Mouse (Mus musculus) midbrain, embryonic 12.5 days (tissue): ENCODE results near the gene Rhobtb1. TPM values are rescaled to one million over a fixed set of nuclear protein-coding genes. Genes with fewer than 3 reads are reported as not detected.
A peak's percentile ranks its signal among the peaks of the same experiment; 100 is the strongest.

ENCODE experiments used
- ATAC-seq: fragments of 200-750 bp; cut with Nextera tagmentation; 2 replicates; pipeline ENCODE4 v1.8.0; 2017; ENCODE audit warnings: low read depth, moderate TSS enrichment, moderate library complexity; ENCODE audit not compliant: low FRiP score
- H3K27ac ChIP-seq: fragments of 300-500 bp; sonication (generic); replicated peaks from 2 replicates; pipeline ENCODE4 v1.5.1; 2016; ENCODE audit warnings: mild to moderate bottlenecking
- H3K27me3 ChIP-seq: fragments of 300-500 bp; sonication (generic); 2 replicates; pipeline ENCODE4 v1.6.1; 2016; ENCODE audit warnings: mild to moderate bottlenecking
- H3K36me3 ChIP-seq: fragments of 300-500 bp; sonication (generic); 2 replicates; pipeline ENCODE4 v1.6.1; 2016
- H3K4me1 ChIP-seq: fragments of 300-500 bp; sonication (generic); 2 replicates; pipeline ENCODE4 v1.6.1; 2016
- H3K4me2 ChIP-seq: fragments of 300-500 bp; sonication (generic); replicated peaks from 2 replicates; pipeline ENCODE4 v1.6.1; 2016; ENCODE audit warnings: mild to moderate bottlenecking, moderate library complexity
- H3K4me3 ChIP-seq: fragments of 300-500 bp; sonication (generic); 2 replicates; pipeline ENCODE4 v1.5.1; 2016; ENCODE audit warnings: mild to moderate bottlenecking
- H3K9ac ChIP-seq: fragments of 300-500 bp; sonication (generic); replicated peaks from 2 replicates; pipeline ENCODE4 v1.6.1; 2016; ENCODE audit warnings: mild to moderate bottlenecking, moderate library complexity
- H3K9me3 ChIP-seq: fragments of 300-500 bp; sonication (generic); 2 replicates; pipeline ENCODE4 v1.6.1; 2016; ENCODE audit warnings: mild to moderate bottlenecking
- WGBS: fragments of 180-500 bp; shearing (Covaris S2); methylation state at CpG from one replicate; pipeline ENCODE4 v1.1.7; 2016; 5-methylcytosine and 5-hydroxymethylcytosine counted together
- polyA plus RNA-seq: library from polyadenylated mRNA; unstranded; fragments of >200 nt; fragmentation: Nextera tagmentation; extraction: Ambion mirVana; gene quantifications from 2 replicates; pipeline ENCODE4 v1.2.1, GENCODE M21; 2016

Gene Rhobtb1
- polyA plus RNA-seq, 1 experiment from 2014 or later, result 21.3 TPM

DNA sequence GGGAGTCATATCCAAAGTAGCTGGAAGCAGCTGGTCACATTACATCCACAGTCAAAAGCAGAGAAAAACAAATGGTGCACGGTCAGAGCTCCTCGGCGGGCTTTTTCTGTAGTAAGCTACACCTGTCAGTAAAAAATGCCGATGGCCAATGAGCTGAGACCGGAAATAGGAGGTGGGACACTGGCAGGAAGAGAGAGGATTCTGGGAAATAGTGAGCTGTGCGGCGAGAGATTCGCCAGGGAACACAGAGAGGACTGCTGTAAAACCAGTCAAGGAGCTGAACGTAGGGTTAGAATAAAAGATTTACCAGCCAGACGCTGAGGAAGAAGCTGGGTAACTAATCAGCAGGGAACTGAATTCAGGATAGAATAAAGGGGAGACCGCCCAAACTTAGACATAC lies 167.3 kb downstream of the Rhobtb1 start:
- Histone ChIP-seq H3K4me3 (no peak overlapping the region), H3K4me1 (no peaks in the 10 kb centered on the region), H3K9me3 (no peaks in the 10 kb centered on the region), H3K4me2 (no peak overlapping the region), H3K27ac (no peak overlapping the region), H3K9ac (no peak overlapping the region), H3K27me3 (no peaks in the 10 kb centered on the region), H3K36me3 (no peaks in the 10 kb centered on the region)
- ATAC-seq, result no peak
- 86% methylated on average over 11 of the region's 11 CpGs for WGBS

DNA sequence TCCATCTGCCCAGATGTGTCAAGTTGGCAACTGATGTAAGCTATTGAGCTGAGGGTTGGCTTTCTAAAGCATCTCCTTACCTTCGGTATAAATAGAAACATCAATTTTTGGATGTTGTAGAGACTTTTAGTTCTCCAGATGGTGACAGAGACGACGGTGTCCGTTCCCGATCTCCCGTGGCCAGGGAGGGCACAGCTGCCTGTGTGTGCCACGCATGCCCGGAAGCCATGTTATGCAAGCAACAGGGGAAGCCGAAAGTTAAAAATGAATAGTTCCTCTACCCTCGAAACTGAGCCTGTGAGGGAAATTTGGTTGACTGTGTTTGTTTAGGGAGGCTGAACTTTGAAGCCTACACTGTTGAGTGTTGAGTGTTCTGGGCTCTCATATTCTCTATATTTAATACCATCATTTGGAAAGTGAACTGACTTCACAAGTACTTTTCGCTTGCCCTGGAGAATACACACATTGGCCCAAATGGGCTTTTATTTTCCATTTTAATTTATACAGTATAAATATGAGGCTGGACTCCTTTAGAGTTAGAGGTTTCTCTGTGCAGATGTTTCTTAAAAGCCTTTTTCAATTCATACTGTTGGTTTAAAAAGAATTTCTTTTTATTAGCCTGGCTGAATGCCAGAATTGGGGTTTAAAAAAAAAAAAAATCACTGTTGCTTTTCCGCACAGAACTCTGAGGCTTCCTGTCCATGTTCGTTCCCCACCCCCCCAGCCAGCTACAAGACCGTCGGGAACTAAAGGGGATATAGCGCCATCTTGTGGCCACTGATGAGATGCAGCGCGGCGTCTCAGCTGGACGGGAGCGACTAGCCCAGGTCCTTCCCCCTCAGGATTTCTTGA lies 169.7 kb downstream of the Rhobtb1 start:
- Histone ChIP-seq H3K4me1 (no peaks in the 10 kb centered on the region), H3K27me3 (no peaks in the 10 kb centered on the region), H3K9me3 (no peaks in the 10 kb centered on the region), H3K9ac (no peak overlapping the region), H3K4me3 (no peak overlapping the region), H3K4me2 (no peak overlapping the region), H3K36me3 (no peaks in the 10 kb centered on the region), H3K27ac (no peak overlapping the region)
- 48% methylated on average over 21 of the region's 21 CpGs for WGBS
- ATAC-seq, result 0 out of 2 replicates have a peak, but pooled peaks have one; percentile 60

DNA sequence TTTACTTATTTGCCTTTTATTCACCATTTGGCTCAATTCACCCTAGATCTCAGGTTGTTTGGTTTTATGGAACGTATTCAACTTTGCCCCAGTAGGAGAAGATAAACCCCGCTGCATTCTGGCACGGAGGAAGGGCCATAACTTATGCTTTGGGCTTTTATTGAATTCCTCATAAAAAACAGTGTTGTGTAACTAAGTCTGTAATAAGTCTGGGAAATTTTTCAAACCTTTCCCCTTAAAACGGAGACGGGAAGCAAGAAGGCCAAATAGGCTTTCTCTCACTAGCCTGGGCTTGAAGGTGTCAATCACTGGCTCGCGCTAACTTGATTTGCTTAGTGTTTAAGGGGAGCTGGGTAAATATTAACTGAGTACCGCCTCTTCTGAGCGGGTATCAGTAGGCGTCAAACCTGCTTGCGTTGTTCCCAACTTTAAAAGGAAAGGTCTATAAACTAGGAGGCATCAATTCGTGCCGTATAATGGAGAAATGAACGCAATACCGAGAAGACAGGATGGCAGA lies 170.3 kb downstream of the Rhobtb1 start:
- WGBS, result 56% methylated on average over 15 of the region's 15 CpGs
- ATAC-seq, result no peak
- Histone ChIP-seq H3K27me3 (no peaks in the 10 kb centered on the region), H3K4me2 (no peak overlapping the region), H3K9me3 (no peaks in the 10 kb centered on the region), H3K9ac (no peak overlapping the region), H3K36me3 (no peaks in the 10 kb centered on the region), H3K4me1 (no peaks in the 10 kb centered on the region), H3K27ac (no peak overlapping the region), H3K4me3 (no peak overlapping the region)

DNA sequence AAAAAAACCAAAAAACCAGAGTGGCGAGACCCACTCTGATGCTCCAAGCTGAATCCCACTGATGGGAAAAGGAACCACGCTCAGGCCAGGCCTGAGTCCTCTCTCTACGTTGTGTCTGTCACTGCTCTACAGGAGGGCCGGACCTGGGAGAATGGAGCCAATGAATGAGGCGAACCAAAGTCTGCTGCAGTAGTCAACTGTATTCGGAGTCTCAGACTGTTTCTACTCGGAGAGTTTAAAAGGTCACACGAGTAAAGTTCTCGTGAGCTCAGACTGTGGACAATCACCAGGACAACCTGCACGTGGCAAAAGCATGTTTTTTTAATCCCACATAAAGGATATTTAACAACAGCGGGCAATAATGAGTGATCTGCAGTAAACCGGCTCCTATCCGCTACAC lies 172.8 kb downstream of the Rhobtb1 start:
- Histone ChIP-seq H3K9ac (no peak overlapping the region), H3K4me1 (no peaks in the 10 kb centered on the region), H3K27ac (no peak overlapping the region), H3K9me3 (no peaks in the 10 kb centered on the region), H3K4me3 (no peak overlapping the region), H3K36me3 (no peaks in the 10 kb centered on the region), H3K27me3 (no peaks in the 10 kb centered on the region), H3K4me2 (no peak overlapping the region)
- WGBS, result 85% methylated on average over 13 of the region's 13 CpGs
- no peak for ATAC-seq

DNA sequence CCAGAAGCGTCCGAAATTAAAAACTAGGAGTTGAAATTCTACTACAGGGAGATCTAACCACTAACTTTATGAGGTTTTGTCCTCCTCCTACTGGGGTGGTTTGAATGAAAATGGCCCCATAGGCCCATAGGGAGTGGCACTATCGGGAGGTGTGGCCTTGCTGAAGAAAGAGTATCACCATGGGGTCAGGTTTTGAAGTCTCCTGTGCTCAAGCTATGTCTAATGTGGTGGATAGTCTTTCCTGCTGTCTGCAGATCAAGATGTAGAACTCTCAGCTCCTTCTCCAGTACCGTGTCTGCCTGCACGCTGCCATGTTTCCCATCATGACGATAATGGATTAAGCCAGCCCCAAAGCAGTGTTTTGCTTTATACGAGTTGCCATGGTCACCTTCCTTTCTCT lies 173.6 kb downstream of the Rhobtb1 start:
- Histone ChIP-seq H3K27me3 (no peaks in the 10 kb centered on the region), H3K4me1 (no peaks in the 10 kb centered on the region), H3K9ac (no peak overlapping the region), H3K4me2 (no peak overlapping the region), H3K27ac (no peak overlapping the region), H3K4me3 (no peak overlapping the region), H3K9me3 (no peaks in the 10 kb centered on the region), H3K36me3 (no peaks in the 10 kb centered on the region)
- 90% methylated on average over 7 of the region's 7 CpGs for WGBS
- ATAC-seq, result no peak

- H3K9me3 ChIP-seq, result no peaks in the 10 kb centered on the region
- no peak overlapping the region for H3K27ac ChIP-seq
- H3K9ac ChIP-seq, result no peak overlapping the region
- H3K4me3 ChIP-seq, result no peak overlapping the region
- no peaks in the 10 kb centered on the region for H3K4me1 ChIP-seq
- H3K27me3 ChIP-seq, result no peaks in the 10 kb centered on the region
- 89% methylated on average over 3 of the region's 3 CpGs for WGBS
- no peak for ATAC-seq
- no peak overlapping the region for H3K4me2 ChIP-seq
- no peaks in the 10 kb centered on the region for H3K36me3 ChIP-seq
Measured at GRCm38 (mm10) chr10:69326433-69326832, 175.2 kb downstream of the Rhobtb1 start.

DNA sequence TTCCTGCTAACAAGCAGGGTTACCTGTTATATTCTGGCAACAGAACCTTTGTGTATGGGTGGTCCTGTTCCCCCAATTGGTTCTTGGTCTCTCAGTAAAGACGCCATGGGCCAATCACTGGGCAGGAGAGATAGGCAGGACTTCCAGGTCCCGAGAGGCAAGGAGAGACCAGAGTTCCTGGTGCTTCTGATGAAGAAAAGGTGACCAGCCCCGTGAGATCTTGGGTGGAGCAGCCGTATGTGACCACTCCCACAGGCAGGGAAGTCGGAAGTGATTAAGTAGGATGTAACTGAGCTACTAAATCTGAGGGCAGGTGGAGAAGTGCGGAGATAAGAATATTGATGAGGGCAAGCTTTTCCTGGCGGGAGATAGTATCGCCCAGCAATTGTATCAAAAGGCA lies 176.1 kb downstream of the Rhobtb1 start:
- no peaks in the 10 kb centered on the region for H3K36me3 ChIP-seq
- H3K27me3 ChIP-seq, result no peaks in the 10 kb centered on the region
- WGBS, result 72% methylated on average over 8 of the region's 8 CpGs
- H3K4me2 ChIP-seq, result no peak overlapping the region
- no peaks in the 10 kb centered on the region for H3K9me3 ChIP-seq
- no peak overlapping the region for H3K27ac ChIP-seq
- ATAC-seq, result no peak
- no peaks in the 10 kb centered on the region for H3K4me1 ChIP-seq
- no peak overlapping the region for H3K9ac ChIP-seq
- H3K4me3 ChIP-seq, result no peak overlapping the region

DNA sequence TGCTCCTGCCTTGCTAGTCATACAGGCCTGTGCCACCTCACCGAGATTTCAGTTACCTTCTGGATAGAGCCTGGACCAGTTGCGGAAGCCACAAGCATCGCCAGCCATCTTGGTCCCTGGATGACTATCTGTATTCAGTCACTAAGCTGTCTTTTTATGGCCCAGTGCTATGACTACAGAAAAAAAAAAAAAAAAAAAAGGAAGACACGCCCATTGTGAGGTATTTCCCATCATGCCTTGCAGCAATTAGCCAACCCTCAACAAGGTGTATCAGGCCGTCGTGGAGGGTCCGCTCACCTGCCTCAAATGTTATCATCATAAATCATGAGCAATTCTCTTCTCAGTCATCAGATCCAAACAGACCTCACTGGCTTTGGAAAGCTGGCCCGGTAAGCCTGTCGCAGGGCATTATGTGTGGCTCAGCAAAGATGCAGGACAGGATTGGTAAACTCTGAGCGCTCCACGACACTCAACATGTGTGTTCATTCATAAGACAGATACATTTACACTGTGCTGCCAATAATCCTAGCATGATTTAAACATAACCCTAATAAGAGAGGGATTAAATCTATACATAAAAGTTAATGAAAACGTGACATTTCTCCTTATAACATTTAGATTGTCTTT lies 176.9 kb downstream of the Rhobtb1 start:
- WGBS, result 90% methylated on average over 12 of the region's 12 CpGs
- Histone ChIP-seq H3K4me1 (no peaks in the 10 kb centered on the region), H3K9me3 (no peaks in the 10 kb centered on the region), H3K27ac (no peak overlapping the region), H3K36me3 (no peaks in the 10 kb centered on the region), H3K4me3 (no peak overlapping the region), H3K4me2 (no peak overlapping the region), H3K9ac (no peak overlapping the region), H3K27me3 (no peaks in the 10 kb centered on the region)
- ATAC-seq, result no peak

- ATAC-seq, result 0 out of 2 replicates have a peak, but pooled peaks have one; percentile 44
- Histone ChIP-seq H3K4me3 (no peak overlapping the region), H3K4me1 (no peaks in the 10 kb centered on the region), H3K4me2 (no peak overlapping the region), H3K27me3 (no peaks in the 10 kb centered on the region), H3K9ac (no peak overlapping the region), H3K9me3 (no peaks in the 10 kb centered on the region), H3K27ac (no peak overlapping the region), H3K36me3 (no peaks in the 10 kb centered on the region)
- WGBS, result 69% methylated on average over 4 of the region's 4 CpGs
Measured at GRCm38 (mm10) chr10:69328656-69329046, 177.4 kb downstream of the Rhobtb1 start.

DNA sequence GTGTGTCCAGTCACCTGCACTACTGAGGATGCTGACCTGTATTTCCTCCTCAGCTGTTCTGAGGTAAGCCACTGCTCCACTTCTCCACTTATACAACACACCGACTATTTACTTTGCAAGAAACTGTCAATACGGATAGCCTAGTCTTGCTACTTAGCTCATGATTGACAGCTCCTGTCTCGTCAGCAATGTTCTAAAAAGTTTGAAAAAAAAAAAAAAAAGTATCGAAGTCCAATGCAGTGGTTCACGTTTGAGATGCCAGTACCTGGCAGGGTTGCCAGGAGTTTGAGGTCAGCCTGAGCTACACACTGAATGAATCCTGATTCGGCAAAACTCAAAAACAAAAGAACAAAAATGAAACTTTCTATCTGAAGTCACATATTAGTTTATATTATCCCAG lies 180.0 kb downstream of the Rhobtb1 start:
- H3K9ac ChIP-seq, result no peak overlapping the region
- H3K4me3 ChIP-seq, result no peak overlapping the region
- 84% methylated on average over 6 of the region's 6 CpGs for WGBS
- no peak for ATAC-seq
- peaks cover 7% of the 10 kb centered on the region for H3K36me3 ChIP-seq
- H3K9me3 ChIP-seq, result no peaks in the 10 kb centered on the region
- H3K4me2 ChIP-seq, result no peak overlapping the region
- H3K4me1 ChIP-seq, result no peaks in the 10 kb centered on the region
- no peak overlapping the region for H3K27ac ChIP-seq
- H3K27me3 ChIP-seq, result no peaks in the 10 kb centered on the region

- WGBS, result 90% methylated on average over 11 of the region's 11 CpGs
- H3K4me2 ChIP-seq, result no peak overlapping the region
- ATAC-seq, result no peak
- H3K4me1 ChIP-seq, result no peaks in the 10 kb centered on the region
- peaks cover 26% of the 10 kb centered on the region for H3K36me3 ChIP-seq
- H3K4me3 ChIP-seq, result no peak overlapping the region
- no peaks in the 10 kb centered on the region for H3K9me3 ChIP-seq
- no peak overlapping the region for H3K9ac ChIP-seq
- H3K27ac ChIP-seq, result no peak overlapping the region
- H3K27me3 ChIP-seq, result no peaks in the 10 kb centered on the region
Measured at GRCm38 (mm10) chr10:69333212-69333611, 182.0 kb downstream of the Rhobtb1 start.
